Mouse (Mus musculus) MEL (cell line): ENCODE measurements around the gene Hebp1. TPM values are rescaled to one million over a fixed set of nuclear protein-coding genes. Genes with fewer than 3 reads are reported as not detected.

Experiments
- DNase-seq: peaks from one replicate; pipeline ENCODE4 v3.0.0; 2011; ENCODE audit warnings: low read depth, low spot score
- H3K27ac ChIP-seq: 2 replicates; pipeline ENCODE4 v1.5.1; 2012; ENCODE audit warnings: low read depth, mild to moderate bottlenecking, control low read depth, low read length, moderate library complexity; ENCODE audit not compliant: control insufficient read depth
- H3K27me3 ChIP-seq, 2 experiments: fragments of 150-350 bp in 1 of 2; sonication (generic) in 1 of 2; 2 replicates each; pipeline ENCODE4 v1.6.1; 2012; ENCODE audit warnings: low read length in 2 of 2, mild to moderate bottlenecking in 2 of 2, improper control_type of control experiment in 1 of 2, moderate library complexity in 1 of 2; ENCODE audit not compliant: insufficient read depth in 2 of 2, control insufficient read depth in 1 of 2
- H3K36me3 ChIP-seq, 2 experiments: 2 replicates each; pipeline ENCODE4 v1.6.1; 2012 to 2014; ENCODE audit warnings: low read length in 2 of 2, improper control_type of control experiment in 1 of 2, inconsistent platforms in 1 of 2, mild to moderate bottlenecking in 1 of 2; ENCODE audit not compliant: insufficient read depth in 2 of 2, control insufficient read depth in 1 of 2
- H3K4me1 ChIP-seq, 2 experiments: fragments of 150-350 bp in 1 of 2; sonication (generic) in 1 of 2; 2 replicates each; pipeline ENCODE4 v1.6.1; 2012; ENCODE audit warnings: low read length in 2 of 2, improper control_type of control experiment in 1 of 2, mild to moderate bottlenecking in 1 of 2; ENCODE audit not compliant: insufficient read depth in 2 of 2, control insufficient read depth in 1 of 2
- H3K4me3 ChIP-seq, 2 experiments: fragments of 150-350 bp in 1 of 2; sonication (generic) in 1 of 2; 2 replicates each; pipeline ENCODE4 v1.5.1; 2012; ENCODE audit warnings: low read depth in 2 of 2, low read length in 2 of 2, mild to moderate bottlenecking in 2 of 2, moderate library complexity in 2 of 2, control low read depth in 1 of 2, improper control_type of control experiment in 1 of 2; ENCODE audit not compliant: control insufficient read depth in 1 of 2, insufficient read depth in 1 of 2
- H3K79me2 ChIP-seq: 2 replicates; pipeline ENCODE4 v1.6.1; 2012; ENCODE audit warnings: mild to moderate bottlenecking, low read length, moderate library complexity; ENCODE audit not compliant: control insufficient read depth, poor library complexity, insufficient read depth
- H3K9ac ChIP-seq: 2 replicates; pipeline ENCODE4 v1.6.1; 2012; ENCODE audit warnings: low read depth, mild to moderate bottlenecking, control low read depth, low read length, moderate library complexity; ENCODE audit not compliant: control insufficient read depth, poor library complexity, severe bottlenecking
- H3K9me3 ChIP-seq: fragments of 150-350 bp; sonication (generic); replicated peaks from 2 replicates; pipeline ENCODE4 v1.6.1; 2012; ENCODE audit warnings: mild to moderate bottlenecking, low read length, improper control_type of control experiment, moderate library complexity; ENCODE audit not compliant: insufficient read depth
- BHLHE40 ChIP-seq: IDR thresholded peaks from 2 replicates; pipeline ENCODE4 v1.6.1; 2012; ENCODE audit warnings: low read depth, mild to moderate bottlenecking, inconsistent platforms, low read length, improper control_type of control experiment, borderline replicate concordance
- CHD1 ChIP-seq: IDR thresholded peaks from 2 replicates; pipeline ENCODE4 v1.6.1; 2012; ENCODE audit warnings: low read depth, mild to moderate bottlenecking, inconsistent platforms, low read length, improper control_type of control experiment
- CHD2 ChIP-seq: IDR thresholded peaks from 2 replicates; pipeline ENCODE4 v1.6.1; 2011; ENCODE audit warnings: low read length, improper control_type of control experiment
- CTCF ChIP-seq, 3 experiments: IDR thresholded peaks in 2 of 3; conservative IDR thresholded peaks in 1 of 3; 2 replicates each; pipeline ENCODE4 v1.5.1; 2011 to 2012; ENCODE audit warnings: low read length in 3 of 3, low read depth in 2 of 3, mild to moderate bottlenecking in 2 of 3, improper control_type of control experiment in 1 of 3, inconsistent platforms in 1 of 3, mixed read lengths in 1 of 3, moderate library complexity in 1 of 3; ENCODE audit not compliant: control insufficient read depth in 1 of 3, insufficient read depth in 1 of 3, poor library complexity in 1 of 3, severe bottlenecking in 1 of 3
- E2F4 ChIP-seq: IDR thresholded peaks from 2 replicates; pipeline ENCODE4 v1.6.1; 2011; ENCODE audit warnings: low read depth, low read length, improper control_type of control experiment, borderline replicate concordance
- ELF1 ChIP-seq: IDR thresholded peaks from 2 replicates; pipeline ENCODE4 v1.6.1; 2014; ENCODE audit warnings: low read depth, mild to moderate bottlenecking, inconsistent platforms, low read length, improper control_type of control experiment, moderate library complexity
- GABPA ChIP-seq: IDR thresholded peaks from 2 replicates; pipeline ENCODE4 v1.6.1; 2012; ENCODE audit warnings: low read depth, mild to moderate bottlenecking, inconsistent platforms, low read length, improper control_type of control experiment, moderate library complexity
- GATA1 ChIP-seq: IDR thresholded peaks from 2 replicates; pipeline ENCODE4 v1.6.1; 2011; ENCODE audit warnings: low read depth, low read length, improper control_type of control experiment
- HCFC1 ChIP-seq: IDR thresholded peaks from 2 replicates; pipeline ENCODE4 v1.6.1; 2012; ENCODE audit warnings: low read depth, mild to moderate bottlenecking, inconsistent platforms, low read length, improper control_type of control experiment, moderate library complexity
- JUND ChIP-seq: IDR thresholded peaks from 2 replicates; pipeline ENCODE4 v1.6.1; 2011; ENCODE audit warnings: low read depth, mild to moderate bottlenecking, improper control_type of control experiment, low read length
- KAT2A ChIP-seq: conservative IDR thresholded peaks from 2 replicates; pipeline ENCODE4 v1.6.1; 2012; ENCODE audit warnings: low read depth, low read length, improper control_type of control experiment, inconsistent platforms
- MAX ChIP-seq: IDR thresholded peaks from 2 replicates; pipeline ENCODE4 v1.6.1; 2011; ENCODE audit warnings: low read length, improper control_type of control experiment
- MEF2A ChIP-seq: IDR thresholded peaks from 2 replicates; pipeline ENCODE4 v1.6.1; 2014; ENCODE audit warnings: low read depth, mild to moderate bottlenecking, inconsistent platforms, low read length, improper control_type of control experiment; ENCODE audit not compliant: poor library complexity, insufficient replicate concordance, severe bottlenecking; ENCODE audit errors: extremely low read depth
- MXI1 ChIP-seq: IDR thresholded peaks from 2 replicates; pipeline ENCODE4 v1.6.1; 2011; ENCODE audit warnings: mild to moderate bottlenecking, low read depth, low read length, improper control_type of control experiment
- MYB ChIP-seq: IDR thresholded peaks from 2 replicates; pipeline ENCODE4 v1.6.1; 2011; ENCODE audit warnings: mild to moderate bottlenecking, low read depth, low read length, improper control_type of control experiment
- NELFE ChIP-seq: IDR thresholded peaks from 2 replicates; pipeline ENCODE4 v1.6.1; 2011; ENCODE audit warnings: low read depth, low read length, improper control_type of control experiment
- NRF1 ChIP-seq: IDR thresholded peaks from 2 replicates; pipeline ENCODE4 v1.6.1; 2014; ENCODE audit warnings: low read depth, mild to moderate bottlenecking, inconsistent platforms, low read length, improper control_type of control experiment, moderate library complexity; ENCODE audit not compliant: poor library complexity, insufficient read depth, severe bottlenecking
- POLR2AphosphoS2 ChIP-seq: IDR thresholded peaks from 2 replicates; pipeline ENCODE4 v1.6.1; 2011; ENCODE audit warnings: low read length, improper control_type of control experiment
- POLR2AphosphoS5 ChIP-seq: IDR thresholded peaks from 2 replicates; pipeline ENCODE4 v1.6.1; 2012; ENCODE audit warnings: low read depth, borderline replicate concordance, mild to moderate bottlenecking, inconsistent platforms, low read length, moderate library complexity, mixed read lengths
- RAD21 ChIP-seq: IDR thresholded peaks from 2 replicates; pipeline ENCODE4 v1.6.1; 2011; ENCODE audit warnings: mild to moderate bottlenecking, low read depth, low read length, improper control_type of control experiment
- SIN3A ChIP-seq: IDR thresholded peaks from 2 replicates; pipeline ENCODE4 v1.6.1; 2012; ENCODE audit warnings: low read length, improper control_type of control experiment, inconsistent platforms
- SMC3 ChIP-seq: IDR thresholded peaks from 2 replicates; pipeline ENCODE4 v1.6.1; 2011; ENCODE audit warnings: low read depth, low read length, improper control_type of control experiment
- TCF12 ChIP-seq: IDR thresholded peaks from 2 replicates; pipeline ENCODE4 v1.6.1; 2014; ENCODE audit warnings: low read depth, mild to moderate bottlenecking, inconsistent platforms, low read length, improper control_type of control experiment, moderate library complexity
- USF1 ChIP-seq: IDR thresholded peaks from 2 replicates; pipeline ENCODE4 v1.6.1; 2014; ENCODE audit warnings: low read depth, mild to moderate bottlenecking, inconsistent platforms, low read length, improper control_type of control experiment, moderate library complexity
- USF2 ChIP-seq, 2 experiments: IDR thresholded peaks; 2 replicates each; pipeline ENCODE4 v1.6.1; 2011 to 2012; ENCODE audit warnings: improper control_type of control experiment in 2 of 2, low read length in 2 of 2, borderline replicate concordance in 1 of 2, inconsistent platforms in 1 of 2, low read depth in 1 of 2, mild to moderate bottlenecking in 1 of 2; ENCODE audit not compliant: insufficient read depth in 1 of 2
- ZKSCAN1 ChIP-seq: IDR thresholded peaks from 2 replicates; pipeline ENCODE4 v1.6.1; 2012; ENCODE audit warnings: low read depth, mild to moderate bottlenecking, inconsistent platforms, low read length, improper control_type of control experiment, moderate library complexity
- ZMIZ1 ChIP-seq: IDR thresholded peaks from 2 replicates; pipeline ENCODE4 v1.6.1; 2012; ENCODE audit warnings: low read depth, mild to moderate bottlenecking, inconsistent platforms, low read length, improper control_type of control experiment, moderate library complexity
- ZNF384 ChIP-seq: IDR thresholded peaks from 2 replicates; pipeline ENCODE4 v1.6.1; 2012; ENCODE audit warnings: low read depth, mild to moderate bottlenecking, inconsistent platforms, low read length, improper control_type of control experiment
- polyA plus RNA-seq, 2 experiments: library from polyadenylated mRNA; stranded (reverse) in 1 of 2; unstranded in 1 of 2; fragments of >175 nt in 1 of 2; fragments of >200 nt in 1 of 2; gene quantifications; 2 replicates each; pipeline versions ENCODE4 v1.2.1 to v1.2.4; 2012; ENCODE audit warnings: low replicate concordance in 2 of 2, low read depth in 1 of 2; ENCODE audit not compliant: insufficient read length in 2 of 2, insufficient read depth in 1 of 2, missing spikeins in 1 of 2
- total RNA-seq: library from RNA; depleted of rRNA; stranded (reverse); fragments of 300-350 nt; gene quantifications from 2 replicates; pipeline ENCODE4 v1.2.3, GENCODE M21; 2012

The Hebp1 gene
- total and polyA plus RNA-seq, 3 experiments: 16.7 to 25.1 TPM; not detected in 1

GRCm38 (mm10) chr6:135218330-135218729, 20.5 kb upstream of the Hebp1 start:
- Histone ChIP-seq H3K9ac (no peak overlapping the region), H3K27ac (no peak overlapping the region), H3K27me3 (no peaks in the 10 kb centered on the region), H3K9me3 (no peaks in the 10 kb centered on the region), H3K36me3 (peaks cover 0 to 2% of the 10 kb centered on the region in 2 experiments; a peak in 2 of 4 replicates), H3K79me2 (no peaks in the 10 kb centered on the region), H3K4me1 (no peaks in the 10 kb centered on the region), H3K4me3 (no peak overlapping the region)
- DNase-seq: no peak
- TF ChIP-seq MXI1 (no peak), SMC3 (no peak), POLR2AphosphoS5 (no peak), ZNF384 (no peak), GATA1 (no peak), SIN3A (no peak), POLR2AphosphoS2 (no peak), ELF1 (no peak), USF2 (IDR thresholded peaks at IDR 0.05; ENCODE audit: borderline replicate concordance in 1 of 2, insufficient read depth in 1 of 2, low read depth in 1 of 2, low read length in 2 of 2) (no peak), USF1 (no peak), MEF2A (no peak), CHD2 (no peak), RAD21 (no peak), ZKSCAN1 (no peak), ZMIZ1 (no peak), E2F4 (no peak), GABPA (no peak)

- no peak overlapping the region for H3K9ac ChIP-seq
- H3K27me3 ChIP-seq: no peaks in the 10 kb centered on the region
- no peaks in the 10 kb centered on the region for H3K9me3 ChIP-seq
- H3K36me3 ChIP-seq: peaks cover 0 to 2% of the 10 kb centered on the region in 2 experiments; a peak in 2 of 4 replicates
- no peaks in the 10 kb centered on the region for H3K4me1 ChIP-seq
- H3K79me2 ChIP-seq: no peaks in the 10 kb centered on the region
- H3K4me3 ChIP-seq: no peak overlapping the region
- DNase-seq: no peak
- TF ChIP-seq MAX (no peak), MXI1 (no peak), CHD1 (no peak), HCFC1 (no peak), MYB (no peak), JUND (no peak), CTCF (IDR thresholded peaks at IDR 0.05 in 2 of 3, conservative IDR thresholded peaks at IDR 0.05 in 1 of 3; ENCODE audit: control insufficient read depth in 1 of 3, insufficient read depth in 1 of 3, low read depth in 2 of 3, low read length in 3 of 3, poor library complexity in 1 of 3, severe bottlenecking in 1 of 3) (no peak), ZNF384 (no peak), SMC3 (no peak), E2F4 (no peak), TCF12 (no peak), USF1 (no peak), CHD2 (no peak), NRF1 (no peak), GATA1 (no peak), ZMIZ1 (no peak), NELFE (no peak), KAT2A (no peak), BHLHE40 (no peak), POLR2AphosphoS2 (no peak)
- H3K27ac ChIP-seq: no peak overlapping the region
Measured at GRCm38 (mm10) chr6:135212666-135213065, 14.8 kb upstream of the Hebp1 start.
